Mouse (Mus musculus): ENCODE results near the gene Zdhhc18.
A peak's percentile ranks its signal among the peaks of the same experiment; 100 is the strongest.
"Not testable (repeated sequence)": the region's sequence is repeated elsewhere in the genome, so short reads cannot be mapped to it uniquely, and the experiment has no call there.

The Zdhhc18 gene

GRCm38 (mm10) chr4:133665118-133665517 lies 15.2 kb upstream of the Zdhhc18 start:
- DNase-seq (ENCODE audit: extremely low spot score, low read depth, low spot score) = no peak

DNA sequence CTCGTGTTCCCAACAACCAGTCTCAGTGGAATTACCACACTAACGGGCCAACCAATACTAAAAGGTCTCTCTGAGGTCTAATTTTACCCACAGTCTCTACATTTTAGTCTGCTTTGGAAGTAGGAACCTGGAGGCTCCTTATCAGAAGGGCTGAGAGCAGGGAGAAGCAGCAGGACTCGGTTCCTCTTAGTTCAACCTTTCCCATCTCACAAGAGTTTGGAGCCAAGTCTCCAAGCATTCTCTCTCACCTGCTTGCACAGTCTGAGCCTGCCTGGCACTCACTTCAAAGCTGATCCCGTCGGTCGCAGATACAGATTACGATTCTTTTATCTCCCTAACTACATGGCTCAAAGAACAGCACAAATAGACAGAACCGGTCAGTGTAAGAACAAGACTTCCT lies 13.0 kb upstream of the Zdhhc18 start:
- DNase-seq (ENCODE audit: extremely low spot score, low read depth, low spot score) = no peak

DNA sequence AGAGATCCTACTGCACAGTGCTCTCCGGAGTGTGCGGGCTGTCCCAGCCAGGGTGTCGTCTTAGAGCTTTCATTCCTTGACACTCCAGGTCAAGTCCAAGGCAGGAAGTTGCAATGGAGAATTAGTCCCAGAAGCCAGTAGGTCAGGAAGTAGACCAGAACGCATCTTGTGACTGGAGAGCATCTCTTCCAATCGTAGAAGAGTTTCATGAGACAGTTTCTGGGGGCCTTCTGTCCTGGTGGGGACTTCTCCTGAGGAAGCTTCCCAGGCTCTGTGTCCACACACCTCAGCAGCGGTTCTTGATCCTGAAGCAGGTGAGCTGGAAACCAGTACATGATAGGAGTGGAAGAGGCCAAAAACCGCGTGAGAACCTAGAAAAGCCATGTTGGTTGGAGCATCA lies 12.5 kb upstream of the Zdhhc18 start:
- no peak for DNase-seq (ENCODE audit: extremely low spot score, low read depth, low spot score)

- DNase-seq (ENCODE audit: extremely low spot score, low read depth, low spot score) = no peak
Observed at GRCm38 (mm10) chr4:133660193-133661155, 10.5 kb upstream of the Zdhhc18 start.

- peak; percentile 61 for DNase-seq (ENCODE audit: extremely low spot score, low read depth, low spot score)
Observed at GRCm38 (mm10) chr4:133659497-133660192, 9.7 kb upstream of the Zdhhc18 start.

DNA sequence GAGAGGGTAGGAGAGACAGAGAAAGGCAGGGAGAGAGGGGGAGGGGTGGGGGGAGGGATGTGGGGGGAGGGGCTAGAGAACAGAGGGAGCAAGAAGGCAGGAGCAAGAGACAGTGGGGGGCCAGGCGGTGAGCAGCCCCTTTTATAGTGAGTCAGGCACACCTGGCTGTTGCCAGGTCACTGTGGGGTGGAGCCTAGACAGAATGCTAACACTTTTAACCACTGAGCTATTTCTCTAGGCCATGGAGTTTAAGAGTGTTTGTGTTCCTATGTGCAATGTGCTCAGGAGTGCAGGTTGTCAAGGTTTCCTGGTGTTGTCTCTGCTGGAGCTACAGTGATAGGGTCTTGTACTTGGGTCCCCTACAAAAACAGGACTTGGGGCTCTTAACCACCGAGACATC lies 8.8 kb upstream of the Zdhhc18 start:
- no peak for DNase-seq (ENCODE audit: extremely low spot score, low read depth, low spot score)

- DNase-seq (ENCODE audit: extremely low spot score, low read depth, low spot score) = no peak
Observed at GRCm38 (mm10) chr4:133657829-133658458, 8.0 kb upstream of the Zdhhc18 start.

DNA sequence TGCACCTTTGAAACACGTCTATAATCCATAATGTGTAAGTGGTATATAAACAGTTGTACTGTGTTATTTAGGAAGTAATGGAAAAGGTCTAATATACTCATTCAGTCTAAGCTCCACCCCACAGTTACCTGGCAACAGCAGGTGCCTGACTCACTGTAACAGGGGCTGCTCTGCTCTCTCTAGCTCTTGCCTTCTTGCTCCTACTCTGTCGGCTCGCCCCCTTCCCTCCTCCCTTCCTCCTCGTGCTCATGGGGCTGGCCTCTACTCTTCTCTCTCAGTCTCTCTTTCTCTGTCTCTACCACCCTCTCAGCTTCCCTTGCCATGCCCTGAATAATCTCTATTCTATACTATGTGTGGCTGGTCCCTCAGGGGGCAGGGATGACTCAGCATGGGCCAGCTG lies 7.0 kb upstream of the Zdhhc18 start:
- no peak for DNase-seq (ENCODE audit: extremely low spot score, low read depth, low spot score)

GRCm38 (mm10) chr4:133656294-133656693 lies 6.3 kb upstream of the Zdhhc18 start:
- no peak for DNase-seq (ENCODE audit: extremely low spot score, low read depth, low spot score)

DNA sequence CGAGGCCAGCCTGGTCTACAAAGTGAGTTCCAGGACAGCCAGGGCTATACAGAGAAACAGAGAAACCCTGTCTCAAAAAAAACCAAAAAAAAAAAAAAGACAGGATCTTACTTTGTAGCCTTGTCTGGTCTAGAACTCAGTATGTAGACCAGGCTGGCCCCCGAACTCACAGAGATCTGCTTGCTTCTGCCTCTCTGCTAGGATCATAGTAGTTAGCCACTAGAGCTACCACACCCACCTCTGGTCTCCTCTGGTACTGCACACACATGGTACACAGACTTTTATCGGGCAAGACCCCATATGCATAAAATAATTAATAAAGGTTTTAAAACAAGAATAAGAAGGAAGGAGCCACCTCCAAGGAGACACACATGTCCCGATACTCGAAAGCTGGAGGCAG lies 4.1 kb upstream of the Zdhhc18 start:
- not testable (repeated sequence) for DNase-seq (ENCODE audit: extremely low spot score, low read depth, low spot score)

GRCm38 (mm10) chr4:133652746-133653145 lies 2.8 kb upstream of the Zdhhc18 start:
- no peak for DNase-seq (ENCODE audit: extremely low spot score, low read depth, low spot score)

- no peak for DNase-seq (ENCODE audit: extremely low spot score, low read depth, low spot score)
Observed at GRCm38 (mm10) chr4:133651986-133652385, 2.0 kb upstream of the Zdhhc18 start.

- no peak for DNase-seq (ENCODE audit: extremely low spot score, low read depth, low spot score)
Observed at GRCm38 (mm10) chr4:133651445-133651844, 1.5 kb upstream of the Zdhhc18 start.

DNA sequence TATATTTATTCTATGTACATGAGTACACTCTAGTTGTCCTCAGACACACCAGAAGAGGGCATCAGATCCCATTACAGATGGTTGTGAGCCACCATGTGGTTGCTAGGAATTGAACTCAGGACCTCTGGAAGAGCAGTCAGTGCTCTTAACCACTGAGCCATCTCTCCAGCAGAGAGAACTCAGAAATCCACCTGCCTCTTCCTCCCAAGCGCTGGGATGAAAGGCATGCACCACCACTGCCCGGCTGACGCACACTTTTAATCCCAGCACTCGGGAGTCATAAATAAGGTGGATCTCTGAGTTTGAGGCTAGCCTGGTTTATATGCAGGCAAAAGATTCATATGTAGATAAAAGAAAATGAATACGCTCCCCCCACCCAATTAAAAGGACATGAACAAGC lies 490 bp downstream of the Zdhhc18 start:
- not testable (repeated sequence) for DNase-seq (ENCODE audit: extremely low spot score, low read depth, low spot score)

- no peak for DNase-seq (ENCODE audit: extremely low spot score, low read depth, low spot score)
Observed at GRCm38 (mm10) chr4:133645680-133646079, 4.3 kb downstream of the Zdhhc18 start.

DNA sequence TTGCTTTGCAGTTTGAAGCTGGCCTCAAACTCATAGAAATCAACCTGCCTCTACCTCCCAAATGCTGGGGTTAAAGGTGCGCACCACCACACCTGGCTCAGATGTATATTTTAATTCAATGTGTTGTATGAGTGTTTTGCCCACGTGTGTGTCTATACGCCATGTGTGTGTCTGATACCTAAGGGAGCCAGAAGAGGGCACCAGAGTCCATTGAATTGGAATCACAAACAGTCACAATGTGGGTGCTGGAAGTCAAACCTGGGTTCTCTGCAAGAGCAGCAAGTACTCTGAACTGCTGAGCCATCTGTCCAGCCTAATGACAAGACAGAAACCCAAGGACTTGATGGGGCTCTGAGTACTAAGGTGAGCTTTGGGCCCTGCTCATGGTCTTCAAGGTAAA lies 4.8 kb downstream of the Zdhhc18 start:
- no peak for DNase-seq (ENCODE audit: extremely low spot score, low read depth, low spot score)

- DNase-seq (ENCODE audit: extremely low spot score, low read depth, low spot score) = no peak
Observed at GRCm38 (mm10) chr4:133634043-133634410, 15.9 kb downstream of the Zdhhc18 start.

- DNase-seq (ENCODE audit: extremely low spot score, low read depth, low spot score) = no peak
Observed at GRCm38 (mm10) chr4:133633332-133634042, 16.5 kb downstream of the Zdhhc18 start.

- no peak for DNase-seq (ENCODE audit: extremely low spot score, low read depth, low spot score)
Observed at GRCm38 (mm10) chr4:133632483-133633327, 17.2 kb downstream of the Zdhhc18 start.

DNA sequence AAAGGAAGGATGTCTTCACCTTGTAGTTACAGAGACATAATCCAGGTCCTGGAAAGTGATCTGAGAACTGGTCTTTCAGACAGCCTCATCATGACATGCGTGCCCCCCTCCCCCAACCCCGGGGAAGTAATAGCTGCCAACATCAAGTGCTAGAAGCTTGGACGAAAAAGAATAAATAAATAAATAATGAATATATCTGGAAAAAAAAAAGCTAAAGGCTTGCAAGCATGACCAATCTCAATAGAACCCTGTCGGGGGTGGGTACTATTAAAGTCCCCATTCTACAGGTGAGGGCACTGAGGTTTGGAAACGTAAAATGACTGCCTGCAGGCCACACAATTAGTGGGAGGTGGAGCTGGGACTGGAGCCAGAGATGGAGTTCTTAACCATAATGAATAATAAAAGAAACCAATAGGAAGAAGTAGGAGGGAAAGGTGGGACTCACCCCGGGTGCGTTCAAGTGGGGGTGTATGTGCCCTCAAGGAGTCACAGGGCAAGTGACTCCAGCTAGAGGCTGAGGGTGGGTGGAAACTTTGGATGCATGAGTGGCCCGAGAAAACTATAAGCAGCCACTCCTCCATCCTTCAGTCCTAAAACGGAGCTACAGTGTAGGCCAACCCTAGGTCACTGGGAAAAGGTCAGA lies 18.1 kb downstream of the Zdhhc18 start:
- DNase-seq (ENCODE audit: extremely low spot score, low read depth, low spot score) = no peak

Measured in hindlimb bud, embryonic 11.5 days (tissue).